ENCODE assay signal across 10 mouse cellular contexts in genomic region chr11:54972049-54972723, GRCm38 (mm10). TPM values are rescaled to one million over a fixed set of nuclear protein-coding genes. Genes with fewer than 3 reads are reported as not detected.
DNase-seq lines count a peak whose midpoint lies in the region; ATAC-seq lines count a peak whose summit lies in the region.
"Had no signal": no experiment of that assay in that cellular context is flagged by ENCODE, and none has a peak within 500 bp of the region (broad histone marks: within the 10 kb centered on the region; RNA-seq: fewer than 3 reads in every experiment).

No protein-coding gene starts in this region.

- peak; percentile 46 to 58; a peak in 3 of 4 replicates for ATAC-seq in hematopoietic stem cell, adult 5-6 weeks (replicated peaks in 1 of 2; ENCODE audit: insufficient read depth in 1 of 2, low FRiP score in 2 of 2, low TSS enrichment in 1 of 2, low read depth in 1 of 2, poor library complexity in 2 of 2, severe bottlenecking in 2 of 2)

- peak; percentile 56 to 65 for DNase-seq in B cell, adult 2 months
- DNase-seq in CD8-positive naive resting alpha-beta T cell, adult 2 months (ENCODE audit: low read depth in 2 of 2, low spot score in 2 of 2), result peak; percentile 51 to 56
- DNase-seq in spleen, postnatal 36 days (ENCODE audit: low spot score in 2 of 2), result peak; percentile 69 to 71
- DNase-seq in layer of hippocampus, adult 9-11 months, result no peak
- DNase-seq in heart, adult 18-20 months, result no peak
- DNase-seq in cerebellum, adult 9-10 months, result no peak
- DNase-seq: heart, postnatal 10 days; kidney, postnatal 10 days; retina, postnatal 1 day had no signal

RNA-seq across cellular contexts. Expression of gene Tnip1, which starts 9.5 kb away (rescaled TPM):
- 26.6 and 44.4 TPM in 2 replicates for total RNA-seq in hematopoietic stem cell, adult 5-6 weeks (2017)
- 10 to 100 TPM; 26.7 to 32.7 TPM for total RNA-seq in heart, adult 18-20 months (2021)

Comparison
In these comparisons a context has a peak if more than half of its experiments do, and no peak if none do; other contexts are left out.
1. DNase-seq: peak in B cell, adult 2 months (2 of 2), CD8-positive naive resting alpha-beta T cell, adult 2 months (2 of 2) and spleen, postnatal 36 days (2 of 2); none in layer of hippocampus, adult 9-11 months (single experiment), heart, adult 18-20 months (0 of 2) and cerebellum, adult 9-10 months (single experiment).